Mouse (Mus musculus): ENCODE results near the gene Lamc1.

GRCm38 (mm10) chr1:153252540-153253210 lies 79.9 kb downstream of the Lamc1 start:
- TF ChIP-seq CTCF (IDR thresholded peaks at IDR 0.05; ENCODE audit: extremely low read depth, insufficient read length, insufficient replicate concordance, low read depth, low read length) (no peak), POLR2A (IDR thresholded peaks at IDR 0.05; ENCODE audit: low read depth, low read length) (no peak)

Measured in small intestine, adult 2 months (tissue).